Mouse (Mus musculus) urinary bladder, postnatal 36 days (tissue): Measurements from ENCODE around the gene Jam3.
"Not testable (repeated sequence)": the region's sequence is repeated elsewhere in the genome, so short reads cannot be mapped to it uniquely, and the experiment has no call there.

Experiments
- DNase-seq, 2 experiments: peaks; one replicate each; pipeline ENCODE4 v3.0.0; 2022; ENCODE audit warnings: low spot score in 2 of 2, mixed read lengths in 1 of 2

The Jam3 gene

GRCm38 (mm10) chr9:27170726-27171125 is 15.5 kb upstream of the Jam3 start:
- no peak for DNase-seq

GRCm38 (mm10) chr9:27166981-27167380 is 11.8 kb upstream of the Jam3 start:
- DNase-seq, result no peak

GRCm38 (mm10) chr9:27165596-27165995 is 10.4 kb upstream of the Jam3 start:
- no peak for DNase-seq

DNA sequence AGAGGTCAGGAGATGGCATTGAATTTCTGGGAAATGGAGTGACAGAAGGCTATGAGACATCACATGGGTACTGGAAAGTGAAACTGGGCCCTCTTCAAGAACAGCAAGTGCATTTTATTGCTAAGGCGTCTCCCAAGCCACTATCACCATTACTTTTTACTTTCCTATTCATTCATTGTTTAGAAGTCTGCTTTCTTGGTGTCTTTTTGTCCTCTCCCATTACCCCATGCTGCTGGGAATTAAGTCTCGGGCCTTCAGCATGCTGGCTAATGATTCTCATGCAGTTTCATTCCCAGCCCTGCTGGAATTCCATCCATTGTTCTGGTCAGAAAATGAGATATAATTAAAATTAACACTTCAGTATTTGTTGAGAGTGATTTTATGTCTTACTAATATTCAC is 9.7 kb upstream of the Jam3 start:
- no peak for DNase-seq

DNA sequence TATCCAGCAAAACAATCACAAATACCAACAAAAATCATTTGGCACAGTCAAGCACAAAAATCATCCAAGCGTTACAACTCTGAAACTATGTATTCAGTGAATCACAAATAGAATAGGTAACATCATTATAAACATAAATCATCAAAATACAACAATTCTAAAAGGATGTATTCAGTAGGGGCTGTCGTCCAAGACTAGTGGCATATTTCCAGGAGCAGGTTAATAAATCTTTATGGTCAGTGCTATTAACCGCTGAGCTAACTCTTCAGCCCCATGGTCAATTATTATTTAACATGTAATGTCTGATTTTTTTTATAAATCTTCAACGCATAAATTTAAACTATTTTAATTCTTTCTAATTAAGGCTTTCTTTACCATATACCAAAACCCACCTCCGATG is 8.4 kb upstream of the Jam3 start:
- DNase-seq, result not testable (repeated sequence)

DNA sequence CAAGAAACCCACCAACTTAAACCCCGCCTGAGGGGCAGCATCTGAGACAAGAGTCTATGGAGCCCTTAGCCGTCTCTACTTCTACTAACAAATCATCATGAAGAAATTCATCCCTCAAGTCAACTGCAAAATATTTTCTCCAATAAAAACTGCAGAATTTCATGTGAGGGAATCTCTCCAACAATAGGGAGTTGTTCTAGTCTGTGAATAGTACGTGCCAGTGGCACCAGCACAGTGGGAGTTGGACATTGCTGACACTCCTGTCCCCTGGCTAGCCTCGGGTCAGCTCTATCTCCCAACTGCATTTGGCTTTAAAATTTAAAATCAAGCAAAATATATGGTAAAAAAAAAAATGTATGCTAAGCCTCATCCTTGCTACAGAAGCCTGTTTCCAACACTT is 1.4 kb downstream of the Jam3 start:
- DNase-seq, result no peak

- DNase-seq, result no peak
Measured at GRCm38 (mm10) chr9:27149836-27150235, 5.4 kb downstream of the Jam3 start.

- DNase-seq, result no peak
Measured at GRCm38 (mm10) chr9:27148631-27149471, 6.4 kb downstream of the Jam3 start.

- no peak for DNase-seq
Measured at GRCm38 (mm10) chr9:27147946-27148345, 7.3 kb downstream of the Jam3 start.

- no peak for DNase-seq
Measured at GRCm38 (mm10) chr9:27146826-27147225, 8.4 kb downstream of the Jam3 start.

GRCm38 (mm10) chr9:27144996-27145395 is 10.2 kb downstream of the Jam3 start:
- DNase-seq, result no peak

DNA sequence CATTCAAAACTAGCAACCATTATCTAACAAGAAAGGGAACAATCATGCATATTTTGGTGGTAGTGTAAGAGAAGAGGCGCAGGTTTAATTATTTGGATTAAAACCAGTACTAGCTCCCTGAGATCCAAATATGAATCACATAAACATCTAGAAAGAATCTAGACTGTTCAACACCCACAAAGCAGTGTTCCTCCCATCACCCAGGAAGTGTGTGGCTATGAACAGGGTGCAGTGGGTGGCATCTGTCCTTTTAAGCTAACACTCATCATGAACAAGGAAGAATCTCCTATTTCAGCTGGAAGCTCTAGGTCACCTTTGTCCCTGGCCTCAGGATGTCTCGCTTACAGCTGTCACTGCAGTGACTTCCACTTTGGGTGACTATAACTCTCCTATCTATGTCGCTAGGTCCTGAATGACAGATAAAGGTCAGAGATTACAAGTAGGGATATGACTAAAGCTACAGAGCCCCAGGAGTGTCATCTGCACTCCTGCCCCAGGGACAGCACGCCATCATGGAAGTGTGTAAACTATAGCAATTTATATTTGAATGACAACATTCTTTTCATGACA is 10.9 kb downstream of the Jam3 start:
- DNase-seq, result no peak

DNA sequence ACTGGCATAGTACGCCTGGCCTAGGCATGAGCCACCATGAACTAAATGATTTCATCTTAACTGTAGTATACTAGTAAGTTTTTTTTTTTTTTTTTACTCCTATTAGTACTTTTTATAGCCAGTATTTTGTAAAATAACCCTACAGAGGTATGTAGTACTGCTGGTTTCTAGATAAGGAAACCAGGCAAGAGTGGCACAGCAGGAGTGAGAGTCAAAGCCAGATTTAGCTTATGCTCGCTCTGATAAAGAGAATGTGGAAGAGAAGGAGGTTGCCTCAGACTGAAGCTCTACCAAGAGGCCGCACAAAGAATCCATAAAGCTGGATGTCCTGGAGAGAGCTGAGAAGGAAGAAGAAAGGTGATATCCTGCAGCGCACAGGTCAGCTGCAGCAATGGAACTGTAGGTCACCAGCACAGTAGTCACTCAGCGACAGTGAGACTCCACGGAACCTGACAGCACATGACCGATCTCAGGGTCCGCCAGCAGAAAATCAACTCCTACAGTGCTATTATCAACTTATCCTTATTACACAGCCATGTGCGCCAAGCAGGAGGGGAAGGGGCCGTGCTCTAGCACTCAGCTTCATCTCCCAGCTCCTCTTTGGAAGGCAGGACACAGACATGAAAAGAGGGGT is 14.7 kb downstream of the Jam3 start:
- DNase-seq, result no peak

GRCm38 (mm10) chr9:27136651-27137050 is 18.6 kb downstream of the Jam3 start:
- no peak for DNase-seq

DNA sequence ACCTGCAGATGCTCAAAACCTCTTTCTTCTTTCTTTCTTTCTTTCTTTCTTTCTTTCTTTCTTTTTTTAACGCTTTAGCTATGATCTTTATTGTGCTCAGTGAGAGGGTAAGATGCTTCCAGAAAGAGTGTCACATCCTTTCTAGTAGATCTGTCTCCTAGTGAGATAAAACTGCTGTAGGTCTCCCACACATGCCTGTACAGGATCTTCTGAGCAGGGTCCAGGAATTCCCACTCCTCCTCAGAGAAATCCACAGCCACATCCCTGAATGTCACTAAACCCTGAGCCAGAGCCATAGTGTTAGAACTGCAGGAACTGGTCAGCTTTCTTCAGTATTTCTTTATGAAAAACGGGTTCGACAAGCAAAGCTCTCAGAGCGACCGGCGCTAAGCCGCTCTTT is 19.8 kb downstream of the Jam3 start:
- DNase-seq, result no peak

DNA sequence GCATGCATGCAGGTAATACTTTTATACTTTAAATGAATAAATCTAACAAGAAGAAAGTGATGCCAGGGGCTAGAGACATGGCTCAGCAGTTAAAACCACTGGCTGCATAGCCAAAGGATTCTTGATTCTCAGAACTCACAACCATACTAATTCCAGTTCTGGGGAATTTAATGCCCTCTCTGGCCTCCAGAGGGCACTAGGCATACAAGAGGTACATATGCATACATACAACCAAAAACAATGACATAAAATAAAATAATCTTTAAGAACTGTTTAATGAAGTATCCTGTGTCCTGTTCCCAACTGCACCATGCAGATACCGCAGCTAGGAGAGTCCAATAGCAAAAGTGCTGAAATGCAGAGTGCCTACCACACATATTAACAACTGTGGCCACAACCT is 20.8 kb downstream of the Jam3 start:
- DNase-seq, result peak; percentile 8 to 30

DNA sequence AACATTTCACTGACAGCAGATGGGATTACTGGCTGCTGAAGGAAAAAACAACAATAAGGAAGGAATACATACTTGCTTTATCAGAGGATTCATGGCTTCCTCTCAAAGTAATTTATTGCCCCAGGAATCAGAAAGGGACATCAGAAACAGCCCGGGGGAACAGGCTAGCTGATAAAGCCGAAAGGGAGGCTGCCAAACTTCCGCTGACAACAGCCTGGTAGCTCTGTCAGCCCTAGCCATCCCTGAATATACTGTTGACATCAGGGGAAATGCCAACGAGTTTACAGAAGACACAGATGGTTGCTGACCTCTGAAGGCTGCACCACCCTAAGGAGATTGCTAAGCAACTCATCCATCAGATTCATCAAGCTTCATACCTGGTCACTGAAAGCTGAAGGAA is 26.6 kb downstream of the Jam3 start:
- DNase-seq, result no peak

DNA sequence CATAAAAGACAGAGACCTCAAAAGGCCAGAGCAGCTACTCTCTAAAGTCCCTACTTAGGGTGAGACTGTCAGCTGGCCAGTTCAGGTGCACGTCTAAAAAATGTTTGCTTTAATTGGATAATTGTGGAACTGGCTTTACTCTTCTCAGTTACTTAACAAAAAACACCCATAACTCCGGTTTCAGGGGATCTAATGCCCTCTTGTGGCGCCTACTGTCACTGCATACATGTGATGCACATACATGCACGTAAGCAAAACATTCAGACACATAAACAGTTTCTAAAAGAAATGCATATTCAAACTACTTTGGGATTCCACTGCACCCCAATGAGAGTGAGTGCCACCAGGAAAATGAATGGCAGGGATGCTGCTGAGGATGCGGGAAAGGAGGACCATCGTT is 28.7 kb downstream of the Jam3 start:
- DNase-seq, result no peak

GRCm38 (mm10) chr9:27125450-27125849 is 29.8 kb downstream of the Jam3 start:
- DNase-seq, result no peak

- DNase-seq, result no peak
Measured at GRCm38 (mm10) chr9:27123947-27124346, 31.3 kb downstream of the Jam3 start.

- no peak for DNase-seq
Measured at GRCm38 (mm10) chr9:27122963-27123362, 32.3 kb downstream of the Jam3 start.

GRCm38 (mm10) chr9:27122076-27122475 is 33.1 kb downstream of the Jam3 start:
- no peak for DNase-seq

DNA sequence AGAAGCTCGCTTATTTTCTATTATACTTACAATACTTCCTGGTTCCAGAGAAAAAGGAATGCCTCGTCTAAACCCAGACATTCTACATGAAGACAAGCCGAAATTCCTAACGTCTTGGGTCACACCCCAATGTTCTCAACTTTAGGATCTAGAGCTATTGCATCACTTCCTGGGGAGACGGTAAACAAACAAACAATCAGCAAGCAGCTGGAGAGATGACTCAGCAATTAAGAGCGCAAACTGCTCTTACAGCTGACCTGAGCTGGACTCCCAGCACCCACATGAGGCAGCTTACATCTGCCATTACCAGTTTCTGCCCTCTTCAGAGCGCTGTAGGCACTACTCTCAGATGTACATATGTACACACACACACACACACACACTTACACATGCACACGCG is 34.0 kb downstream of the Jam3 start:
- DNase-seq, result no peak
